Mouse (Mus musculus) neural tube, embryonic 11.5 days (tissue): ENCODE measurements around the gene Mrpl41. TPM values are rescaled to one million over a fixed set of nuclear protein-coding genes. Genes with fewer than 3 reads are reported as not detected.

Experiments
- ATAC-seq: fragments of 200-750 bp; cut with Nextera tagmentation; 2 replicates; pipeline ENCODE4 v1.8.0; 2017; ENCODE audit warnings: moderate number of reproducible peaks, mild to moderate bottlenecking, moderate TSS enrichment, moderate library complexity; ENCODE audit not compliant: insufficient read depth, low FRiP score, low TSS enrichment
- DNase-seq: peaks from one replicate; pipeline ENCODE4 v3.0.0-alpha.2; 2015; ENCODE audit warnings: low spot score
- H3K27ac ChIP-seq: fragments of 300-500 bp; sonication (generic); 2 replicates; pipeline ENCODE4 v1.5.1; 2014; ENCODE audit warnings: low read depth, mild to moderate bottlenecking, low read length
- H3K27me3 ChIP-seq: fragments of 300-500 bp; sonication (generic); 2 replicates; pipeline ENCODE4 v1.6.1; 2014; ENCODE audit warnings: mild to moderate bottlenecking, low read length, mixed read lengths; ENCODE audit not compliant: control insufficient read depth, insufficient read depth
- H3K36me3 ChIP-seq: fragments of 300-500 bp; sonication (generic); 2 replicates; pipeline ENCODE4 v1.6.1; 2014; ENCODE audit warnings: mild to moderate bottlenecking, low read length, moderate library complexity, mixed read lengths; ENCODE audit not compliant: control insufficient read depth, insufficient read depth
- H3K4me1 ChIP-seq: fragments of 300-500 bp; sonication (generic); 2 replicates; pipeline ENCODE4 v1.6.1; 2014; ENCODE audit warnings: low read length, mixed read lengths; ENCODE audit not compliant: control insufficient read depth, insufficient read depth
- H3K4me2 ChIP-seq: fragments of 300-500 bp; sonication (generic); 2 replicates; pipeline ENCODE4 v1.6.1; 2014; ENCODE audit warnings: low read depth, mild to moderate bottlenecking, moderate library complexity
- H3K4me3 ChIP-seq: fragments of 300-500 bp; sonication (generic); 2 replicates; pipeline ENCODE4 v1.5.1; 2014; ENCODE audit warnings: low read depth, low read length
- H3K9ac ChIP-seq: fragments of 300-500 bp; sonication (generic); 2 replicates; pipeline ENCODE4 v1.6.1; 2014; ENCODE audit warnings: mild to moderate bottlenecking, low read length
- H3K9me3 ChIP-seq: fragments of 300-500 bp; sonication (generic); 2 replicates; pipeline ENCODE4 v1.6.1; 2016; ENCODE audit warnings: low read length; ENCODE audit not compliant: control insufficient read depth
- WGBS: fragments of 180-500 bp; shearing (Covaris S2); extraction: QIAGEN DNeasy Blood & Tissue Kit; methylation state at CpG from one replicate; pipeline ENCODE4 v1.1.7; 2014; 5-methylcytosine and 5-hydroxymethylcytosine counted together
- microRNA-seq: library from miRNA; unstranded; fragments of <30 nt; microRNA quantifications from one replicate; pipeline ENCODE4, GENCODE M21; 2016
- polyA plus RNA-seq: library from polyadenylated mRNA; unstranded; fragments of >200 nt; fragmentation: Nextera tagmentation; extraction: Ambion mirVana; gene quantifications from 2 replicates; pipeline ENCODE4 v1.2.1, GENCODE M21; 2014

Gene Mrpl41
- polyA plus RNA-seq, 1 experiment from 2014 or later = 147 TPM

DNA sequence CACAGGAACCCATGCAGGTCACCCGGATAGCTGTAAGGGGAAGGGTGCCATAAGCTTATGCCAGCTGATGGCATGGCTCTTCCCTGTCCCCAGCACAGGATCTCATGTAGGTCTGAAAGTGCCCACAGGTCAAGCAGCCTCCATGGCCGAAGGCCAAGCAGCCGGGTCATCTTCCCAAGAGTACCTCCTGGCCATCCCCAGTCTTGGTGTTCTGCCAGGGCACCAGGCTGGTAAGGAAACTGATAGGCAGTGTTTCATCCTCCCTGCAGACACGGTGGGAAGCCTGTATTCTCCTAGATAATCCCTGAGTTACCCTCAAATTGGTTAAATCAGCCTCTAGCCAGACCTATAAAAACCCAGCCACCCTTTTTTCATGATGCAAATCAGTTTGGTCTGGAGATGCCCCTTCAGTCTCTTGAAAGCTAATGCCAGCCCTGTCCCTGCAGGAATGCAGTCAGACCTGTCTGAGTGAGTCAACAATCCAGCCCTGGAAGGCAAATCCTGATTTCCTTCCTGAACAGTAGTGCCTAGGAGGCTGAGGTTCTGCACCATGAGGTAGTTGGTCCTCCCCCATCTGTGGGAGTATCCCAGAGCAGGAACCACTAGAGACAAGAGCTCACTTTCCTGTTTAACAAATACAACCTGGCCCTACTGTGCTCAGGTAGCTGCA is 47.0 kb downstream of the Mrpl41 start:
- no peaks in the 10 kb centered on the region for H3K36me3 ChIP-seq
- no peak overlapping the region for H3K4me2 ChIP-seq
- no peak overlapping the region for H3K27ac ChIP-seq
- no peaks in the 10 kb centered on the region for H3K27me3 ChIP-seq
- H3K4me1 ChIP-seq = no peaks in the 10 kb centered on the region
- DNase-seq (no peak), ATAC-seq (no peak)
- 65% methylated on average over 4 of the region's 4 CpGs for WGBS
- H3K9ac ChIP-seq = no peak overlapping the region
- no peak overlapping the region for H3K4me3 ChIP-seq
- no peaks in the 10 kb centered on the region for H3K9me3 ChIP-seq

DNA sequence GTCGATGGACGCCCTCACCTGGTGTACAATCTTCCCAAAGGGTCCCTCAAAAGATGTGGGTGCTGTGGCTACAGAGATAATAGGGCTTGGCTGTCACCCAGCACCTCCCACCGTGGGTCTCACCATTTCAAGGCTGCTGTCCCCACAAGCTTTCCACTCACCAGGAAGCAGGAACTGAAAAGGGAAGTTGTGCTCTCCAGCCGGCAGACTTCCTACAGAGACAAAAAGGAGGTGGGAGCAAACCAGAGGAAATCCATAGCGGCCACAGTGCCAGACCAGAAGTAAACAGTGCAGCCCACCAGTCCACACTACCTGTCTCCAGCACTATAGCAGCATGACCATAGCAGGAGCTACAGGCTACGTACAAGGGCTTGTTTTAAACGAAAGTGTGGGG is 47.9 kb downstream of the Mrpl41 start:
- Histone ChIP-seq H3K4me2 (no peak overlapping the region), H3K27me3 (no peaks in the 10 kb centered on the region), H3K9me3 (no peaks in the 10 kb centered on the region), H3K4me3 (no peak overlapping the region), H3K27ac (no peak overlapping the region), H3K36me3 (no peaks in the 10 kb centered on the region), H3K4me1 (no peaks in the 10 kb centered on the region), H3K9ac (no peak overlapping the region)
- no peak for ATAC-seq
- no peak for DNase-seq
- WGBS = 73% methylated on average over 7 of the region's 7 CpGs

DNA sequence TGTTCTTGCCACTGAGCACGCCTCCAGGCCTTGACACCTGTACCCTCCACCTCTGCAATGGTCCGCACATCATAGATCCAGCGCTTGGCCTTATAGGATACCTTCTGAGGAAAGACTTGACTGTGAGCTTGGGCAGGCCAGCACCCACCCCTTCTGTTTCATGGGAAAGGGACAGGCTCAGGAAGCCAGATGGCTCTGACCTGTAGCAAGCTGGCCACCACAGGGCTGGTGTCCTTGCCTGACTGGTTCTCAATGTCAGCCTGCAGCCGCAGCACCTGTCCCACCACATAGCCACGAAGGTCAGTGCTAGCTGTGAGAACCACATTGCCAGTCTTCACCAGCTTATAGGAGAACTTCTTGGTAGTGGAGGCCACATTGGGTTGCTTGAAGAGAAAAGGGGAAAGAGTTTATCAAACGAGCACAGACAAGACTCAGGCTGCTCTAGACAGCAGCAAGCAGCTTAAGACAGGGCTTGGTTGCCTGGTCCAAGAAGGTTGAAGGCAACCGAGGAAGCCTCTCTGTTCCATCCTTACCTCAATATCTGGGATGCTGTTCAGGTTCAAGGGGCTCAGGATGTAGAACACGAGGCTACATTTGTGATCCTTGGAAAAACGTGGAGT is 48.4 kb downstream of the Mrpl41 start:
- 83% methylated on average over 9 of the region's 9 CpGs for WGBS
- no peak for ATAC-seq
- no peak overlapping the region for H3K9ac ChIP-seq

DNA sequence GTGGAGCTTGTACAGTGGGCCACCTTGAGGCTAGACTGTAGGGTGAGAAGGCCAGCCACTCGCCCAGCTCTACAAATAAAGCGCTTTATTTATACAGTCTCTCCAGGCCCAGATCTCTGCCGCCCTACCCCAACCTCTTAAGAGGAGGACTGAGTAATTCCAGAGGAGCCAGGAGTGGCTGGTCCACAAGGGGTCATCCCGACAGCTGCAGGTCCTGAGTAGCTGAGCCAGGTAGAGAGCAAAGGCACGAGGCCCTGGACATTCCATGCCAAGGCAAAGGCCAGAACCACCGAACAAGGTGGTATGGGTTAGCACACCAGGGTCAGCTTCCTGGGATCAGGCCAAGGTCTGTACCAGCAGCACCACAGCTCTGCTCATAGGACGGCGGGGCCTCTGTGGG is 49.6 kb downstream of the Mrpl41 start:
- H3K4me1 ChIP-seq = no peaks in the 10 kb centered on the region
- H3K36me3 ChIP-seq = no peaks in the 10 kb centered on the region
- WGBS = 85% methylated on average over 8 of the region's 8 CpGs
- no peaks in the 10 kb centered on the region for H3K27me3 ChIP-seq
- H3K4me2 ChIP-seq = no peak overlapping the region
- H3K9ac ChIP-seq = no peak overlapping the region
- ATAC-seq (no peak), DNase-seq (no peak)
- H3K9me3 ChIP-seq = no peaks in the 10 kb centered on the region
- H3K27ac ChIP-seq = no peak overlapping the region
- no peak overlapping the region for H3K4me3 ChIP-seq

More for the DNA sequence above, 48.4 kb downstream of the Mrpl41 start:
- DNase-seq = no peak
- Histone ChIP-seq H3K27me3 (no peaks in the 10 kb centered on the region), H3K4me3 (no peak overlapping the region), H3K4me1 (no peaks in the 10 kb centered on the region), H3K4me2 (no peak overlapping the region), H3K36me3 (no peaks in the 10 kb centered on the region), H3K9me3 (no peaks in the 10 kb centered on the region), H3K27ac (no peak overlapping the region)

Small RNAs within 50 kb of the gene (microRNA-seq; reads per million reads assigned to microRNA genes)
- gene Gm22875 = not detected

Other genes starting within 250 kb of the Mrpl41 start
- gene Cacna1b, start 211.9 kb downstream of the Mrpl41 start, polyA plus RNA-seq = 2.7 and 2.9 TPM in 2 replicates
- 110 and 113 TPM in 2 replicates for gene Ehmt1, start 55.5 kb downstream of the Mrpl41 start, polyA plus RNA-seq
- 9.5 and 15.6 TPM in 2 replicates for gene Arrdc1, start 39.8 kb downstream of the Mrpl41 start, polyA plus RNA-seq
- 31.9 and 34.3 TPM in 2 replicates for gene Zmynd19, start 25.3 kb downstream of the Mrpl41 start, polyA plus RNA-seq
- gene Dph7, start 12.7 kb downstream of the Mrpl41 start, polyA plus RNA-seq = 30.5 and 32.7 TPM in 2 replicates
- gene Pnpla7, start 935 bp upstream of the Mrpl41 start, polyA plus RNA-seq = 4.3 and 4.6 TPM in 2 replicates
- 52.6 and 56.1 TPM in 2 replicates for gene Nsmf, start 79.3 kb upstream of the Mrpl41 start, polyA plus RNA-seq
- not detected in 2 replicates for gene Entpd8, start 105.2 kb upstream of the Mrpl41 start, polyA plus RNA-seq
- gene Noxa1, start 120.1 kb upstream of the Mrpl41 start, polyA plus RNA-seq = 0.29 TPM in 1 of 2 replicates, not detected in the other
- gene Nrarp, start 205.7 kb upstream of the Mrpl41 start, polyA plus RNA-seq = 53.7 and 57.8 TPM in 2 replicates
- gene Tor4a, start 221.8 kb upstream of the Mrpl41 start, polyA plus RNA-seq = 1.6 and 1.9 TPM in 2 replicates
- gene Nelfb, start 236.4 kb upstream of the Mrpl41 start, polyA plus RNA-seq = 94.8 and 99.8 TPM in 2 replicates
- not detected in 2 replicates for gene Stpg3, start 239.5 kb upstream of the Mrpl41 start, polyA plus RNA-seq
- not detected in 2 replicates for gene Fam166a, start 243.6 kb upstream of the Mrpl41 start, polyA plus RNA-seq
- gene Tubb4b, start 249.6 kb upstream of the Mrpl41 start, polyA plus RNA-seq = 515 and 528 TPM in 2 replicates